Mouse (Mus musculus) G1E (cell line): ENCODE data around the gene Rtbdn. TPM values are rescaled to one million over a fixed set of nuclear protein-coding genes. Genes with fewer than 3 reads are reported as not detected.

ENCODE experiments used
- ATAC-seq: 2 replicates; pipeline ENCODE4 v1.8.0; 2016; ENCODE audit warnings: mild to moderate bottlenecking; ENCODE audit not compliant: insufficient number of reproducible peaks, poor library complexity, low FRiP score, severe bottlenecking; ENCODE audit errors: extremely low read depth
- DNase-seq: peaks from one replicate; pipeline ENCODE4 v3.0.0; 2012; ENCODE audit warnings: low spot score
- H3K27me3 ChIP-seq: 2 replicates; pipeline ENCODE4 v1.6.1; 2012; ENCODE audit warnings: mild to moderate bottlenecking, low read length, inconsistent platforms; ENCODE audit not compliant: insufficient read depth
- H3K36me3 ChIP-seq: replicated peaks from 2 replicates; pipeline ENCODE3; 2012; ENCODE audit warnings: mild to moderate bottlenecking, inconsistent platforms
- H3K4me1 ChIP-seq: 2 replicates; pipeline ENCODE4 v1.6.1; 2012; ENCODE audit warnings: low read depth, low read length, inconsistent platforms, mixed read lengths; ENCODE audit not compliant: insufficient read depth
- H3K4me3 ChIP-seq: 2 replicates; pipeline ENCODE4 v1.5.1; 2012; ENCODE audit warnings: low read depth, mild to moderate bottlenecking, inconsistent platforms, low read length, moderate library complexity, mixed read lengths
- H3K9me3 ChIP-seq: replicated peaks from 2 replicates; pipeline ENCODE4 v1.6.1; 2012; ENCODE audit warnings: inconsistent platforms
- CTCF ChIP-seq: IDR thresholded peaks from 2 replicates; pipeline ENCODE4 v1.5.1; 2012; ENCODE audit warnings: low read depth, low read length, inconsistent platforms, mixed read lengths
- GATA1 ChIP-seq: IDR thresholded peaks from 2 replicates; pipeline ENCODE4 v1.6.1; 2012; ENCODE audit warnings: borderline replicate concordance, low read length, inconsistent platforms, mixed read lengths
- GATA2 ChIP-seq: IDR thresholded peaks from 2 replicates; pipeline ENCODE4 v1.6.1; 2012; ENCODE audit warnings: low read depth, low read length, inconsistent platforms, borderline replicate concordance
- POLR2AphosphoS5 ChIP-seq: IDR thresholded peaks from 2 replicates; pipeline ENCODE4 v1.6.1; 2012; ENCODE audit warnings: low read depth, low read length, inconsistent platforms; ENCODE audit not compliant: insufficient replicate concordance
- TAL1 ChIP-seq: conservative IDR thresholded peaks from 2 replicates; pipeline ENCODE4 v1.6.1; 2012; ENCODE audit warnings: low read depth, low read length, inconsistent platforms, mixed read lengths
- polyA plus RNA-seq: library from polyadenylated mRNA; stranded (reverse); fragments of >175 nt; gene quantifications from 2 replicates; pipeline ENCODE4 v1.2.3, GENCODE M21; 2012
- total RNA-seq, 2 experiments: library from RNA; stranded (forward) in 1 of 2; stranded (reverse) in 1 of 2; fragments of 200-1000 nt in 1 of 2; fragments of >200 nt in 1 of 2; fragmentation: Nextera tagmentation in 1 of 2; gene quantifications; 2 replicates each; pipeline ENCODE4 v1.2.3; 2014 to 2017

Gene Rtbdn
- total and polyA plus RNA-seq, 3 experiments: 0.11 TPM; not detected in 2

DNA sequence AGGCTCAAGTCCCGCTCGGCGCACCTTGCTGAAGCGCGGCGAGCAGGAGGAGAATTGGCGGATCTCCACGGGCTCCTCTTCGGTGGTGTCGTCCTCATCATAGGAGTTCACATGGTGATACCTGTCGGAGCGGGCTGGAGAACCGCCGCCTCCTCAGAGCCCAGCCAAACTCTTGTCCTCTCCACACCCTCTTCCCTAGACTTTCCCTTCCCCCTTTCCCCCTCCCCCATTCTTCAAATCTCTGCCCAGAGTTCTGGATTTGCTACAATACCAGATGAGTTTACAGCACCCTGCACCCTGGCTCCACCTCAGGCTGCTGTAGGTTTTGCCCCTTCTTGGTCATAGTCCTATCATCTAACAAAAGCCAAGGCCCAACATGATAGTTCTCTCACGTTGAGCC, 28.1 kb upstream of the Rtbdn start:
- H3K9me3 ChIP-seq: no peaks in the 10 kb centered on the region
- H3K4me1 ChIP-seq: peaks cover 40% of the 10 kb centered on the region
- peaks cover 86% of the 10 kb centered on the region for H3K36me3 ChIP-seq
- no peaks in the 10 kb centered on the region for H3K27me3 ChIP-seq
- no peak overlapping the region for H3K4me3 ChIP-seq
- ATAC-seq: no peak
- DNase-seq: no peak
- TF ChIP-seq POLR2AphosphoS5: no peak
- TF ChIP-seq GATA1: no peak
- no peak for TF ChIP-seq GATA2
- TF ChIP-seq CTCF: no peak
- no peak for TF ChIP-seq TAL1

DNA sequence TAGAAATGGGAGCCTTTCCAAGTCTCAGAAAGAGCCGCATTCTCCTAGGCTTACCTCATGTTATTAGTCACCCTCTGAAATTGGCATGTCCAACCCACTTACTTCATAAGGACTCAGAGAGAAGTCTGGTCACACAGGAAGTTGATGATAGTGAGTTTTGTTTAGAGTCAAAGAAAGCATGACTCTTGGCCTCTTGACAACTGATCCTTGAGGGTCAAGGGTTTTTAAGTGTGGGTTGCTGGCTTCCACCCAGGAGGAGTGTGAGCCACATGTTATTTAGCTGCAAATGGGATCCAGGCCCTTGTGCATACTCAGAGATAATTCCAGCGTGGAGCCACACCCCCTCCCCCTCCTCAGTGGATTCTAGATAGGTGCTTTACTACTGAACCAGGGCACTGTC, 25.2 kb upstream of the Rtbdn start:
- no peak for TF ChIP-seq GATA1
- no peak for TF ChIP-seq TAL1
- no peak for TF ChIP-seq GATA2
- TF ChIP-seq POLR2AphosphoS5: no peak
- no peak for TF ChIP-seq CTCF
- ATAC-seq (no peak), DNase-seq (no peak)
- H3K9me3 ChIP-seq: no peaks in the 10 kb centered on the region
- H3K27me3 ChIP-seq: no peaks in the 10 kb centered on the region
- no peak overlapping the region for H3K4me3 ChIP-seq
- H3K36me3 ChIP-seq: peaks cover 70% of the 10 kb centered on the region
- peaks cover 33% of the 10 kb centered on the region for H3K4me1 ChIP-seq

DNA sequence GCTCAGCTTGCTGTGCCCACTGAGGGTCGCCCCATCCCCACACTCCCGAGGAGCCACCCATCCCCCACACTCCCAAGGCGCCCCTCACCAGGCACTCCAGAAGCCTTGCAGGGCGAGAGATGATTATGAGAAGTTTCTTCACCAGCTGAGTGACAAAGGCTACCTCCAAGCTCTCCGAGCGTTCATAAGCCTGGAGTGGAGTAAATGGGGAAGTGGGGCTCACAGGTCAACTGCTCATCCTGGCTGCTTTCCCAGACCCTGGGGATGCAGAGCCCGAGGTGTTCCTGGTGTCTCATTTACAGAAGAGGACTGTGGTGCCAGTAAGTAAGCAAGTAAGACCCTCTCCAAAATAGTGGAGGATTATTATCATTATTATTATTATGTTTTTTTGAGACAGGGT, 21.2 kb upstream of the Rtbdn start:
- ATAC-seq: no peak
- peaks cover 28% of the 10 kb centered on the region for H3K27me3 ChIP-seq
- no peak for DNase-seq
- TF ChIP-seq TAL1 (no peak), GATA1 (no peak), CTCF (no peak), POLR2AphosphoS5 (no peak), GATA2 (no peak)
- peaks cover 30% of the 10 kb centered on the region for H3K36me3 ChIP-seq
- H3K4me3 ChIP-seq: no peak overlapping the region
- peaks cover 40% of the 10 kb centered on the region for H3K4me1 ChIP-seq
- H3K9me3 ChIP-seq: no peaks in the 10 kb centered on the region

GRCm38 (mm10) chr8:84927513-84927912, 19.3 kb upstream of the Rtbdn start:
- TF ChIP-seq CTCF (no peak), GATA1 (no peak), POLR2AphosphoS5 (no peak), GATA2 (no peak), TAL1 (no peak)
- Histone ChIP-seq H3K4me3 (no peak overlapping the region), H3K9me3 (no peaks in the 10 kb centered on the region), H3K27me3 (peaks cover 35% of the 10 kb centered on the region), H3K4me1 (peaks cover 39% of the 10 kb centered on the region), H3K36me3 (peaks cover 12% of the 10 kb centered on the region)
- no peak for DNase-seq
- ATAC-seq: no peak

DNA sequence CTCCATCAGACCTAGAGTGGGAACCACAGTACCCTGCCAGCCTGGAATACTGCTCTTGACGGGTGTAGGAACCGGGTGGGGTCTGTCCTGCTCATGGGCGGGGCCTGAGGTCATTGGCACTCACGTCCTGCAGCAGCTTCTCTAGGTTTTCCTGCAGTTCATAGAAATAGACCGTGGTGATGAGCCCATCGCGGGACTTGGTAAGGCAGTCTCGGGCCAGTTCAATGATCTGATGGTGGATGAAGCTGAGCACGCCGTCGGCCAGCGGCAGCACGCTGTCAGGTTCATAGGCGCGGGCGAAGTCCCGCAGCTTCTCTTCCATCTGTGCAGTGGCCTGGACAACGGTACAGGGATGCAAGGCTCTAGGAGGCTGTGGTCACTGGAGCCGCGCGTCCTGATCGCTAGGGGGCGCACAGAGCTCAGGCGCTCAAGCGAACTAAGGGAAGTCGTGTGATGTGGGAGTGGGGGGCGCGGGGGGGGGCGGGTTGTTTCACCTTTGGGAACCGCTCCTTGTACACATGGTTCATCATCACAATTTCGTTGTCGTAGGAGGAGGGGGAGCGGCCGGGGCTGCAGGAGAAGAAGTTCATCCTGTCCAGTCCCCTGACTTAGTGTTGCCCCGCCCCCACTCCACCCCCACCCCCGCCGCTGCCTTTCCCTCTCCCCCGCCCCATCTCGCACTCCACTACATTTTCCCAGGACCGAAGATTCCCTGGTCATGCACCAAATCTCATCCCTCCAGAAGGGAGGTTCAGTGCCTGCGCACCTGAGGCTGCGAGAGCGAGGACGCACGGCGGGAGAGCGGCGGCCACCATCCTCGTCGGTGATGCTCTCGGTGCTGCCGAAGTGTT, 18.1 kb upstream of the Rtbdn start:
- Histone ChIP-seq H3K27me3 (peaks cover 38% of the 10 kb centered on the region), H3K36me3 (peaks cover 6% of the 10 kb centered on the region), H3K9me3 (no peaks in the 10 kb centered on the region), H3K4me3 (no peak overlapping the region; the same call in 1 of the 2 replicates), H3K4me1 (peaks cover 36% of the 10 kb centered on the region)
- peak; percentile 55 for DNase-seq
- no peak for ATAC-seq
- TF ChIP-seq GATA1: no peak
- TF ChIP-seq CTCF: peak; percentile 54

GRCm38 (mm10) chr8:84930582-84930981, 16.2 kb upstream of the Rtbdn start:
- Histone ChIP-seq H3K4me3 (no peak overlapping the region), H3K27me3 (peaks cover 56% of the 10 kb centered on the region), H3K9me3 (no peaks in the 10 kb centered on the region), H3K36me3 (no peaks in the 10 kb centered on the region), H3K4me1 (peaks cover 35% of the 10 kb centered on the region)
- no peak for ATAC-seq
- no peak for TF ChIP-seq POLR2AphosphoS5
- TF ChIP-seq GATA2: no peak
- no peak for TF ChIP-seq TAL1
- no peak for TF ChIP-seq CTCF
- no peak for TF ChIP-seq GATA1
- no peak for DNase-seq
